Mouse (Mus musculus): ENCODE measurements around the gene Aldh8a1. TPM values are rescaled to one million over a fixed set of nuclear protein-coding genes. Genes with fewer than 3 reads are reported as not detected.

Gene Aldh8a1
- polyA plus RNA-seq (2015; fragmentation: Illumina TruSeq; extraction: RNeasy Lipid Tissue Mini Kit (QIAGEN cat#74804); ENCODE audit: insufficient read depth, low replicate concordance): not detected

DNA sequence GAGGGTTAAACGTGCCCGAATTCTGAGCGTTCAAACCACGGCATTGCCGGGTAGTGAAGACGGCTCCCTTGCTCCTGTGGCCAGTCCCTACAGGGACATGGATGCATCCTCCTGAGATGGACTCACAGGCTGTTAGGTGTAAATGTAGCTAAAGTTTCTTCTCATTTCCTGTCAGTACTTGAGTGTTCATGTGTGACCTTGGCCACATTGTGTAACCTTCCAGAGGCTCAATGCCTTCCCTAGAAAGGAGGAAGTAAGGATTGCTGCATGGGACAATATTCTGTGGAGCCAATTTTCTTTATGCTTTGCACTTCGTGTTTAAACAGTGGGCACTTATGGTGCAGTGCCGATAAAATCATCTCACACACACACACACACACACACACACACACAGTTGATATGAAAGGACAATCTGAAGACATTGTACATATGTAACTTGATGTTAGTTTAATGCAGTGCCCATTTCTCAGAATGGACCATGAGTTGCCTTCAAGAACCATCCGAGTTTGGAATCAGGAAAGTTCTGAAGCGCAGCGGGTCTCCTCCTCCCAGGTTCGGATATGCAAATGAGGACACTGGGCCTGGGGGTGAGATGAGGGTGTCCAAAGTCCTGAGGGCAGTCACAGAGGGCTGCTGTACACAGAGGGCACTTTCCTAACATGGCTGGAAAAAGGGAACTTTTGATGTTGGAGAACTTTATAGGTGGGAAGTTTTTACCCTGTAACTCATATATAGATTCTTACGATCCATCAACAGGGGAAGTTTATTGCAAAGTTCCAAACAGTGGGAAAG lies at the start of gene Aldh8a1:
Gene Aldh8a1, plus strand, starts transcription at position 610 of the 792 bp plus-strand sequence.

Other genes starting within 250 kb of the Aldh8a1 start
- 27.9 TPM for gene Myb, start 216.3 kb upstream of the Aldh8a1 start, polyA plus RNA-seq (2015; fragmentation: Illumina TruSeq; extraction: RNeasy Lipid Tissue Mini Kit (QIAGEN cat#74804); ENCODE audit: insufficient read depth, low replicate concordance)
- gene Hbs1l, start 81.3 kb upstream of the Aldh8a1 start, polyA plus RNA-seq (2015; fragmentation: Illumina TruSeq; extraction: RNeasy Lipid Tissue Mini Kit (QIAGEN cat#74804); ENCODE audit: insufficient read depth, low replicate concordance): 77.3 TPM
- gene 1700020N01Rik, start 215.9 kb downstream of the Aldh8a1 start, polyA plus RNA-seq (2015; fragmentation: Illumina TruSeq; extraction: RNeasy Lipid Tissue Mini Kit (QIAGEN cat#74804); ENCODE audit: insufficient read depth, low replicate concordance): not detected

Data from spleen, adult 10 weeks (tissue).